Mouse (Mus musculus) ES-Bruce4 (cell line): ENCODE data around the gene Gucd1. TPM values are rescaled to one million over a fixed set of nuclear protein-coding genes. Genes with fewer than 3 reads are reported as not detected.
"Not testable (repeated sequence)": the region's sequence is repeated elsewhere in the genome, so short reads cannot be mapped to it uniquely, and the experiment has no call there.

Source experiments
- H3K27ac ChIP-seq: 2 replicates; pipeline ENCODE4 v1.5.1; 2012; ENCODE audit warnings: low read length, inconsistent platforms; ENCODE audit not compliant: insufficient read depth
- H3K27me3 ChIP-seq: 2 replicates; pipeline ENCODE4 v1.6.1; 2012; ENCODE audit warnings: mild to moderate bottlenecking, low read length, inconsistent platforms; ENCODE audit not compliant: control insufficient read depth, poor library complexity, insufficient read depth, severe bottlenecking
- H3K36me3 ChIP-seq: 2 replicates; pipeline ENCODE4 v1.6.1; 2012; ENCODE audit warnings: inconsistent platforms, mild to moderate bottlenecking, low read length, moderate library complexity; ENCODE audit not compliant: control insufficient read depth, poor library complexity, insufficient read depth, severe bottlenecking
- H3K4me1 ChIP-seq: one replicate; pipeline ENCODE4 v1.8.1; 2011; ENCODE audit warnings: low read length; ENCODE audit not compliant: control insufficient read depth, insufficient read depth
- H3K4me3 ChIP-seq: 2 replicates; pipeline ENCODE4 v1.5.1; 2011; ENCODE audit warnings: low read depth, mild to moderate bottlenecking, low read length
- H3K9ac ChIP-seq: 2 replicates; pipeline ENCODE4 v1.6.1; 2012; ENCODE audit warnings: low read depth, mild to moderate bottlenecking, inconsistent platforms; ENCODE audit not compliant: poor library complexity, severe bottlenecking
- H3K9me3 ChIP-seq: replicated peaks from 2 replicates; pipeline ENCODE4 v1.6.1; 2012; ENCODE audit warnings: mild to moderate bottlenecking, low read length, inconsistent platforms; ENCODE audit not compliant: control insufficient read depth, poor library complexity, insufficient read depth, severe bottlenecking
- CTCF ChIP-seq: IDR thresholded peaks from one replicate; pipeline ENCODE4 v1.8.1; 2011; ENCODE audit warnings: low read depth, low read length
- EP300 ChIP-seq: IDR thresholded peaks from 2 replicates; pipeline ENCODE4 v1.6.1; 2011; ENCODE audit warnings: low read depth, low read length; ENCODE audit not compliant: insufficient read depth
- POLR2A ChIP-seq: IDR thresholded peaks from one replicate; pipeline ENCODE4 v1.8.1; 2011; ENCODE audit warnings: low read length; ENCODE audit not compliant: insufficient read depth
- polyA plus RNA-seq: library from polyadenylated mRNA; stranded (reverse); fragments of >200 nt; gene quantifications from 2 replicates; pipeline ENCODE4 v1.2.4, GENCODE M21; 2011; ENCODE audit warnings: low read depth; ENCODE audit not compliant: missing spikeins, insufficient read depth, insufficient read length

The Gucd1 gene
- polyA plus RNA-seq, 1 experiment: 9.9 TPM

DNA sequence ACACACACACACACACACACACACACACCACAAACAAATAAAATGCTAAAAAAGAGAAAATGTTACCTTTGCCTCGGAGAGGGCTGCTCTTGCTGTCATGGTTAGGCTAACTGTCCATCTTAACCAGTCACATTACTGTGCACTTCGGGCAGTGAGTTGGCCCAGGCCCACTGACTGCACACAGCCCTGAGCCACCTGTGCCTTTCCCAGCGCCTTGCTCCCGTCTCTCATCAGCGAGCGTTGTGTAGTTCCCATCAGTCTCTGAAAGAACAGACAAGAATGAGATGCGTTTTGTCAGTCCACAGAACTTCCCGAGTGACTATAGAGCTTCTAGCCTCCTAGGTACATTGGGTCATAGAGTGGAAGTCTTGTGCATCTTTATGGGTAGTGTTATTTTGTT lies 16.4 kb upstream of the Gucd1 start:
- Histone ChIP-seq H3K27me3 (no peaks in the 10 kb centered on the region), H3K9me3 (no peaks in the 10 kb centered on the region), H3K9ac (no peak overlapping the region), H3K4me1 (no peaks in the 10 kb centered on the region), H3K36me3 (peaks cover 34% of the 10 kb centered on the region), H3K4me3 (no peak overlapping the region), H3K27ac (no peak overlapping the region)
- TF ChIP-seq POLR2A (no peak), CTCF (no peak), EP300 (no peak)

DNA sequence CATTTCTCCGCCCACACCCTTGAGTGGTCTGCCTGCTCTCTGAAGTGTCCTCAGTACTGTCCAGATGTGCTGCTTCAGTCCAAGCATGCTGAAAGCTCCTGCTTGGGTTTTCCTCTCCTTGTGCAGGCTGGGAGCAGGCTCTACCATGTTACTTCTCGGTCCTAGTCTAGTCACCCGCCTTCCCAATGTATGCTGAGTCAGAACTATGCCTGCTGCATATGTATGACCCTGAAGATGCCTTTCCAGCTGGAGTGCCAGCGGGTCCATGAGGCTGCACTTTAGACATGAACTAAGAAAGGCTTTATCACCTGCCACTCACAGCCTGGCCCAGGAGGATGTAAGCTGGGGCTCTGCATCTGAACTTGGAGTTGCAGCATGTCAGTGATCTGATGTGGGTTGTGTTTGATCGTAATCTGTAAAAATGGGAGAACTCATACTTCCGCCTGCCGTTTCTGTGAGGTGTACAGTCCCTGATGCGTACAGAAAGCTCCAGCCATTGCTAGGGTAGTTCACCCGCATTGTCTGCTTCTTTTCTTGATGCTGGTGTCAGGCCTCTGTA lies 13.8 kb upstream of the Gucd1 start:
- no peak overlapping the region for H3K4me3 ChIP-seq
- no peaks in the 10 kb centered on the region for H3K9me3 ChIP-seq
- no peak overlapping the region for H3K9ac ChIP-seq
- TF ChIP-seq CTCF (no peak), POLR2A (no peak)
- no peak overlapping the region for H3K27ac ChIP-seq
- no peaks in the 10 kb centered on the region for H3K4me1 ChIP-seq
- peaks cover 45% of the 10 kb centered on the region for H3K36me3 ChIP-seq
- no peaks in the 10 kb centered on the region for H3K27me3 ChIP-seq

DNA sequence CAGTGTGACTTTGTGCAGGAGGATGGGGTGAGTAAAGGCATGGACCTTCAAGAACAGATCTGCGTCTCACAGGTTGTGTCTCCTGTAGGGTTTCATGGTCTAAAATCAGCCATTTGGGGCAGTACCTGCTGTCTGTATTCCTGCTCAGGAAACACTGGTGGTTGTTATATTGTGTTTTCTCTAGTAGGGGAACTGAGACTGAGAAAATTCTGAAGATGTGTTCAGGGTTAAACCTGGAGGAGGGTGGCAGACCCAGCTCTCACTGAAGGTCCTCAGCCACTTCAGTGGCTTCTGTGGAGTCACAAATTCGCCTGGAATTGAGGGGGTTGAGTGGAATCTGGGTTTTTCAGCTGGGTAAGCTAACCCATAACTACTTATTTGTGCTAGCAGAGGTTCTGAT lies 12.6 kb upstream of the Gucd1 start:
- no peaks in the 10 kb centered on the region for H3K27me3 ChIP-seq
- TF ChIP-seq EP300 (no peak), POLR2A (no peak), CTCF (no peak)
- H3K27ac ChIP-seq: no peak overlapping the region
- H3K9ac ChIP-seq: no peak overlapping the region
- H3K36me3 ChIP-seq: peaks cover 43% of the 10 kb centered on the region
- H3K9me3 ChIP-seq: no peaks in the 10 kb centered on the region
- no peaks in the 10 kb centered on the region for H3K4me1 ChIP-seq
- no peak overlapping the region for H3K4me3 ChIP-seq

DNA sequence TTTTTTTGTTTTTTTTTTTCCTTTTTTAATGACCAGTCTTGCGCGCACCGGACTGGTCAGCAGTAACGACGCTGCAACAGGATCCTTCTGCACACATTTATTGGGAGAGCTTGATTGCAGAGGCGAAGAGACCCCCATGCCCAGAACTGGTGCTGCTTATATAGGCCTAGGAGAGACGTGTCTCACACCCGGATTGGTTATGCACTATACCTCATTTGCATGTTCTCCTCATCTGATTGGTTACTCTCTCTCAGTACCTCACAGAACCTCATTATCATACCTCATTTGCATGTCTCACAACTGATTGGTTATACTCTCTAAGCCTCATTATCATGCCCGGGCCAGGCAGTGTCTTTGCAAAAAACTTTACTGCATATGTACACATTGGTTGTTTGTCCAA lies 7.7 kb upstream of the Gucd1 start:
- H3K27ac ChIP-seq, H3K27me3 ChIP-seq, H3K9me3 ChIP-seq, H3K4me1 ChIP-seq, H3K4me3 ChIP-seq, H3K9ac ChIP-seq: not testable (repeated sequence)
- H3K36me3 ChIP-seq: peaks cover 60% of the 10 kb centered on the region

GRCm38 (mm10) chr10:75521643-75522042 lies 3.9 kb upstream of the Gucd1 start:
- Histone ChIP-seq H3K36me3 (peaks cover 56% of the 10 kb centered on the region), H3K9ac (no peak overlapping the region), H3K27me3 (no peaks in the 10 kb centered on the region), H3K4me3 (no peak overlapping the region), H3K9me3 (no peaks in the 10 kb centered on the region), H3K4me1 (no peaks in the 10 kb centered on the region), H3K27ac (no peak overlapping the region)
- no peak for TF ChIP-seq POLR2A
- no peak for TF ChIP-seq EP300
- no peak for TF ChIP-seq CTCF

- H3K4me3 ChIP-seq: no peak overlapping the region
- peaks cover 56% of the 10 kb centered on the region for H3K36me3 ChIP-seq
- no peaks in the 10 kb centered on the region for H3K4me1 ChIP-seq
- no peak overlapping the region for H3K27ac ChIP-seq
- H3K9ac ChIP-seq: no peak overlapping the region
- H3K9me3 ChIP-seq: no peaks in the 10 kb centered on the region
- H3K27me3 ChIP-seq: no peaks in the 10 kb centered on the region
- TF ChIP-seq EP300 (no peak), POLR2A (no peak), CTCF (no peak)
These were observed 2.8 kb upstream of the Gucd1 start for GRCm38 (mm10) chr10:75520581-75520980.
